Mouse (Mus musculus) kidney, postnatal 36 days (tissue): ENCODE measurements at regions not wholly inside any gene's neighbourhood (a gene's known extent, or its start where the extent isn't known, plus 50 kb on each side); places are given as distances from the start of the nearest gene placed in this dataset.
A peak's percentile ranks its signal among the peaks of the same experiment; 100 is the strongest.

Experiments used
- DNase-seq, 2 experiments: peaks; one replicate each; pipeline ENCODE4 v3.0.0; 2021 to 2022; ENCODE audit warnings: mixed read lengths in 2 of 2

DNA sequence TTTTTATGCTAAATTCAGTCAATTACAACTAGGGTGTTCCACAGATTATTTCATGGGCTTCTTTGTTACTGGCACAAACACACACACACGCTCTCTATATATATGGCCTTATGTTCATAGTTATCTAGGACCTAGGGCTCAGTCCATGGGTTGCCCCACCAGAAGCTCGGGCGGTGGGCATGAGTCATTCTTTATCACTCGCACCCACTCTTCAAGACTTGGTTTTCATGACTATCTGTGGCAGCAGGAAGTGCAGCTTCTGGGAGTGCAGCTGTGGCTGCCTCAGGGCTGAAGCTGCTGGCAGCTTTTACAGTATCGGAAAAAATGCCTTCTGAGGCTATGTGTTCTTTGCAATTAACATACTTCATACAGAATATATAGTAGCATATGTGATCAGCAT lies 198.7 kb downstream of the Ipo11 start:
- DNase-seq, result no peak

DNA sequence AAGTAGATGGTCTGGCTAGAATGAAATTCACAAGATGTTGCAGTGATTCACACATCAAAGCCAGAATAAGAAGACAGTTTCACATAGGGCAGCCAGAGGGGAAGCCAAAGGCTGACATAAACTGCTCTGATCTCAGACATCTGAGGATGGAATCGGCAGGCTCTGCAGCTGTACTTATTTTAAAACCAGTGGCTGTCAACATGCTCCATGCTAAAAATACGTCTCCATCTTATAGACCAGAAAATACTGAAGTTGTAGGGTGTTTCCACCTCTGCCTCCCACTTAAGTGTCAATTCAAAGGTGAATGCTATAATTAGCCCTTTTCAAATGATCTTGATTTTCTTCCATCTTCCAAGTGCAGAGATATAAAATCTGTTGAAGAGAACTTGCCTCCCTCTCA lies 202.4 kb downstream of the Ipo11 start:
- no peak for DNase-seq

DNA sequence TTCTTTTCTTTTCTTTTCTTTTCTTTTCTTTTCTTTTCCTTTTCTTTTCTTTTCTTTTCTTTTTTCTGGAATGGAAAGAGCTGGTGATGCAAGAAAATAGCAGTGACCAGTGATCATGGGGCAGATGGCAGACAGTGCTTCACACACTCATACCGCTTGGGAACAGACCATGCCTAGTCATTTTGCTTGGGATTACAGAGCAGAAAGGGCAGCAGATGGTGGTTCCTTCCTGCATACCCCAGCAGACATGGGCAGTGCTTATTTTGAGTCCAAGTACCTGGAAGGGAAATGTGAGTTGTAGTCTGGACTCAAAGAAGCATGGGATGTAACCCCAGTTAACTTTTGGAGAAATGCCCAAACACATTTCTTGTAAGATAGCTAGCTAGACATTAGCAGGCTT lies 203.9 kb downstream of the Ipo11 start:
- no peak for DNase-seq

DNA sequence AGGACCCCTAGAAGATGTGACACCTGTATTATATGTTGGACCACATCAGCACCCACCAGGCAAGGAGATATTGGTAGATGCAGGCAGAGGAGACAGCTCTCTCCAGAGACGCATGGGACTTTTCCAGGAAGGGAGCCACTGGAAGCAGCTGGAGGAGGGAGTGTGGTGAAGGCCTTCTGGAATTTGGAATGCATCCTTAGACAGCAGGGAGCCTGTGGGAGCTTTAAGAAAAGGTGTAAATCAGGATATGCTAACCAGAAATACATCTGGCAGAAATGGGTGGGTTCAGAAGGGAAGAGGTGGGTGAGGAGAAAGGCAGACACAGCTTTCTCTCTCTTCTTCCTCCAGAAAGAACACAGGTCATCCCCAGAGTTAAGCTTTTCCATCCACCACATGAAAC lies 213.4 kb downstream of the Ipo11 start:
- no peak for DNase-seq

DNA sequence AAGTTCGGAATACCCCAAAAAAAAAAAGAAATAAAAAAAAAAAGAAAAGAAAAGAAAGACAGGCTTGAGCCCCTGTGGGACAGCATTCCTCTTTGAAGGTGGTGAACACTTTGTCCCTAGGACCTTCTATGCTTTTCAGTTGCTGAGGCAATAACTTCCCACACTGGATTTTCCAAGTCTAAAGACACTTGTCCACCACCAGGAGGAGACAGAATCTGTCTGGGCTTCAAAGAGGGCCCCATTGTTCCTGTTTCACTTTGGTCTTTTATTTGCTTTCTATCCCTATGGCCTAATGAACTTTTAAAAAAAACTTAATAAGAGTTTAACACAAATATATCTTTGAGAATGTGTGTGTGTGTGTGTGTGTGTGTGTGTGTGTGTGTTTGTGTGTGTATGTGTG lies 215.6 kb downstream of the Ipo11 start:
- no peak for DNase-seq

DNA sequence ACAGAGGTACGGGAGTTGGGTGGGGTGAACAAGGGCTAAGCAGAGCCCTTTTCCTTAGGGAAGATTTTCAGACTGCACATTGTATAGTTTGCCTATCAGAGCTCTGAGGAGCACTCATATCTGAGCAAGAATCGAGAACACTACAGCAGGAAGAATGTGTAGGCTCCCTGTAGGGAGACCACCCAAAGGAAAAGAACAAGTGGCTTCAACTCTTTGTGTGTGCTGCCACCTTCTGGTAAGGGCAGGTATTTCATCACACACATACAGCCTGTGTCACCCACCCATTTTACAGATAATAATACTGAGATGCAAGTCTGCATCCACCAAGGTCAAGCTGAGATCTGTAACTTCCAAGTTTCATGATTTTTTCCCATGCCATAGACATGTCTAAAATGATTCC lies 221.0 kb downstream of the Ipo11 start:
- DNase-seq, result peak in 1 of 2 experiments; percentile 60

DNA sequence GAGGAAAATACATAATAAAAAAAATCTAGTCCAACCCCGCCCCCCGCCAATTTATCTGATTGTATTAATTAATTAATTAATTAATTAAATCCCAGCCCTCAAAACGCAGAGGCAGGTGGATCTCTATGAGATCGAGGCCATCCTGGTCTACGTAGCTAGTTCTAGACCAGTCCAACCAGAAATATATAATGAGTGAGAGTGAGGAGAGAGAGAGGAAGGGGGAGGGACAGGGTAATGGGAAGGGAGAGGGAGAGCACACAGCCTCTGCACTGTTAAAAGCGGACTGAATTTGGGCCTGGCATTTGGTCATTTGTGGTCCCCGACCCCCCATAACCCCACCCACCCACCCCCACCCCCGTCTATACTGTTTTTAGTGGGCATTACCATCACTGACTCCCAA lies 221.5 kb downstream of the Ipo11 start:
- no peak for DNase-seq

DNA sequence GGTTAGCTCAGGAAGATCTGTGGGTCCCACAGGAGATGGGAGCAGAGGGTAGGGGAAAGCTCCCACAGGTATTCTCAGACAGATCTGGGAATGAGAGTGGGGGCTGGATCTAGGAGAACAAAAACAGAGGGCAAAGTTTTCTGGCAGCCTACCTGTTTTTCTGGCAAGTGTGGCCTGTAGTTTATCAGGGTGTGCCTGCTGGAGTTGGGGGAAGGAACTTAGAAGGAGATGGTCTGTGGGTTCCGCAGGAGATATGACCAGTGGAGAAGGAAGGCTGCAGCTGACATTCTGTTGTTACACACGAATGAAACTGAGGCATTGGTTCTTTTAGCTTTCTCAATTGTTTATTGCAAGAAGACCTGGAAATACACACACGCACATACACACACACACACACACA lies 226.2 kb downstream of the Ipo11 start:
- DNase-seq, result no peak

DNA sequence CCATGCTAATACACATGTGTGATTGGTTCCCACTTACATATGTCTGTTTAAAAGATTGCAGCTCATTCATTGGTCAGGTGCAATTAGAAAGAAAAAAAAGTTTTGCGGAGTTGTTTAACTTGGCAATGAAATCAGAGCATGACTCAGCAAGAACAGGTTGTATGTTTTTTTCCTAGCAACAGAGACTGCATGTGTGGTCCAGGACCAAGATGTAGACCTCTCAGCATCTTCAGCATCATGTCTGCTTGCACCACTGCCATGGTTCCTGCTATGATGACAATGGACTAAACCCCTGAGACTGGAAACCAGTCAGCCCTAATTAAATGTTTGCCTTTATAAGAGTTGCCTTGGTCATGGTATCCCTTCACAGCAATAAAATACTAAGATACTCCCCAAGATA lies 236.4 kb downstream of the Ipo11 start:
- DNase-seq, result no peak

DNA sequence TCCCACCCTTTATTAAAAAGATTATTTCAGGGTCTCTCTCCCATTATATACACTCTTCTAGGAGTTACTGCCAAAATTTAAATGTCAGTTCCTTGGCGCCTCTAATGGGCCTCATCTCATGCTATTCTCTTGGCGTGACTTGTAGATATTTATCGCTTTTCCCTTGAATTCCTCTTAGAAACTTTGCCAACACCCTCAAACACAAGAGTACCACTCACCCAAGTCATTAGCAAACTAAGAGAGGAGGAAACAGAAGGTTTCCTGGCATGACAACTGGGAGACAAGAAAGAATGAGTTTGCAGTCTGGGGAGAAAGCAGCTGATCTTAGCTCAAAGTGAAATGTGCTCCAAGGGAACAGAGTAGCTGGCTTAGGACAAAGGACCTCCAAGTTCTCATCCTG lies 236.8 kb downstream of the Ipo11 start:
- DNase-seq, result peak in 1 of 2 experiments; percentile 4

DNA sequence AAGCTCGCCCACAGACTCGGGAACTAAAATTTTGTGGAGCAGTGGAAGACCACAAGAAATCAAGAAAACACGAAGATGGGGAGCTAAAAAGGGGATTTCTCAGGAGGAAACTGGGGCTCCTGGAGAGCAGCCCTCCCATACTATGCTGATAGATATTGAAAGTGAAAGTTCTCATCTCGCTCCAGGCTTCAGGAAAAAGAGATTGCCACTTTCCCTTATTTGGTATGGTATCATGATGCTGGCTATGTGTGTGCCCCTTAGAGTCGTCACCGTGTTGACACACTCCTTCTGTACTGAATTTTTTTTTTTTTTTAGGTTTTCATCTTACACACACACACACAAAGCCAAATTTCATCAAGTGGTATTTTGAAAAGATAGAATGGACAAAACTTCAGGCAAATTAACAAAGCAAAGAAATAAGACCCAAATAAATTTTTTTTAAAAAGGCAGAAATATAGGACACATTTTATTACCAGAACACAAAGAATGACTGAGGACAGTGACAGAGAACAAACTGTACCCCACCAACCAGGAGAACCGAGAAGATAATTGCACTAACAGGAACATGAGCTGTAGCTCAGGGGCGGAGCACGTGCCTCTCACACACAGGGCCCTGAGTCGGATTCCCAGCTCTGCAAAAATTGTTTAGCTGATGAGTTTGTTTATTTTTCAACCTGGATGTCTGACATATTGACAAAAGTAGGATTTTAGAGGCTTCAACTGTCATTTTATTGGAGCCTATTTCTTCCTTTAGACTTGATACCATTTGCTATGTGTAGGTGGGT lies 244.8 kb downstream of the Ipo11 start:
- DNase-seq, result no peak

DNA sequence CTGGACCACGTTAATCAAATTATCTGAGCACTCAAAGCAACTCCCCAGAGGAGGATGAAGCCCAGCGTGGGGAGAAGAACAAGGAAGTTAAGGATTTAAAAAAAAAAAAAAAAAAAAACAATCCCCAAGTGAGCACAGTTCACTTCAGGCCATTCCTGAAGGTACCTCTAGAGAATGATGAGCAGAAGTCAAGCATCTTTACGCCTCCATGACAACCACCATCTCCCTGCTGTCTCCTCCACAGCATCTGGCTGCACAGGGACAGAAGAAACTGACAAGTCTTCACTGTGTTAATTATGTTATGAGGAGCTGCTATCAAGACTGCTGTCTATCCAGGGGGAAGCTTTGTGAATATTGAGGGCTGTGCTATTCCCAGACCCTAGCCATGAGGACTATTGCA lies 246.6 kb downstream of the Ipo11 start:
- no peak for DNase-seq

DNA sequence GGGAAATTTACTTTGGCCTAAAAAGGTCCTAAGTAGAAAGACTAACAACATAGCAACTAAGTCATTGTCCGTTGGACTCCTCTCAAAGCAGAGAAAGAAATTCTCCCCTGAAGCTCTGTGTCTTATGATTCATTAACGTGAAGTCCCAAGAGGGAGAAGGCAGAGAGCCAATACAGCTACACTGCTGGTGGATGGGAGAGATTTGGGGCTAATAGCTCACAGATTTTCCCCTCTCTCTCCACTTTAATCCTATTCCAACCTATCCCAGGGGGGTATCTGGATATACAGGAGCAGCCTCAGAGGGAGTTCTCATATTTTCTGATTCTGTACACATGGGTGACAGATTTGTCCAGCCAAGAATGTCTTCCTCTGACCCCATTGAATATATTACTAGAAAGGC lies 247.1 kb downstream of the Ipo11 start:
- DNase-seq, result no peak

DNA sequence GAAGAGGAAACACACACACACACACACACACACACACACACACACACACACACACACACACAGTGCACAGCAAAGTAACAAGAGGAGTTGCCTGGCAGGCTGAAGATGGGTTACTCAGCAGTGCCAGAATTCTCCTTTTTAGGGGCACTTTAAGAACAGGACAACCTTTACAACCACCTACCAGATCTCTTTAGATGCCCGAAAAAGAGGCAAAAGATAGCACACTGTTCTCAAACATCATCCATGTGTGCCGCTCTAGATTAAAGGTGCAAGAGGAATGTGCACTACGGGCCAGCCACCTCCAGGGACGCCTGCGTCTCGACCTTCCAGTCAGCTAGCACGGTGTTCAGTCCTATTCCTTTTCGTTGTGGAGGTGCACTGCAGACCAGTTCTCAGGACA lies 247.7 kb downstream of the Ipo11 start:
- no peak for DNase-seq

DNA sequence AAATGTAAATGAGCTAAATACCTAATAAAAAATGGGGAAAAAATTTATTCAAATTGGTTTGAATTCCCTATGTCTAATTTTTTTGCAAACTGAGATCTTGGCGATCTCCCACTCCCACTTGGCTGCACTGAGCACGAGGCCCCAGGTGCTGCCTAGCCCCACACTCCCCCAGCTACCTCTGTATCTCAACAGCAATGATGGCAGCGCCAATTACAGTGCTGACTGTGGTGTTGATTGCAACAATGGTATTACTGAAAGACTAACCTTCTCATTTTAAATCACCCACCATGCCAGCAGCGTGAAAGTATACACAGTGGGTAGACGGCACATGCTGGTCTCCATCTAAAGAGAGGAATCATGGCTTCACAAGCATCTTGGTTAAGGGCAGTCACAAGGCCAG lies 267.1 kb downstream of the Ipo11 start:
- DNase-seq, result no peak

DNA sequence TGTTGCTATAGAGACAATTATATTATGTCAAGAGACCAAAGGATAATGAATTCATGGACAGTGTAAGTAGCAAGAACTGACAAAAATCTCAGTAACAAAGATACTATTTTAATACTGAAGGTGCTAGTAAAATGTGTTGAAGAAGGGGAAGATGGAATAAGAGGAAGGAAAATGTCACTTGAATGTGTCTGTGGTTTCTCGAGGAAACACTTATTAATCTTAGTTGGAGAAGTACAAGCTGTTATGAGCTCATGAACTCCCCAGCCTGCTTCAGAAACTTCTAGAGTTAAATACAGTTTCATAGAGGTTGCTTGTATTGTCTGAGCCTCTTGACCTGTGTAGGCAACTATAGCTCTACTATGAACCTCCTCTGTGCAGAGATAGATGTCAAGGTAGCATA lies 274.6 kb downstream of the Ipo11 start:
- DNase-seq, result no peak

DNA sequence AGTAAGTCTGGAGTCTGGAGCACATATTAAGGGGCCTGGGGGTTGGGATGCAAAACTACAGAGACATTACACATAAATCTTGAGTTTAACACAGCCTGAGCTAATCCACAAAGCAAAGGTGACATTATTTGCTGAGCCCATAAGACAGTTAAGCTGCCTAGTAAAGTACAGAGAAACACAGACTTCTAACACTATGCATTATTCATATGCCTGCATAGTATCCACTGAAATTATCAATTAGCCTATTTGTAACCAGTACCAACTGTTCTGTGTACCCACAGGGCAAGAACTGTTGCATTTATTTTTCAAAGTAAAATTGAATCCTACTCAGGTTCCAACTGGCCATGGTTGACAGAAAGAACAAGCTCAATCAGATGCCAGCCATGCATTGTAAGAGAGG lies 287.4 kb downstream of the Ipo11 start:
- DNase-seq, result no peak

DNA sequence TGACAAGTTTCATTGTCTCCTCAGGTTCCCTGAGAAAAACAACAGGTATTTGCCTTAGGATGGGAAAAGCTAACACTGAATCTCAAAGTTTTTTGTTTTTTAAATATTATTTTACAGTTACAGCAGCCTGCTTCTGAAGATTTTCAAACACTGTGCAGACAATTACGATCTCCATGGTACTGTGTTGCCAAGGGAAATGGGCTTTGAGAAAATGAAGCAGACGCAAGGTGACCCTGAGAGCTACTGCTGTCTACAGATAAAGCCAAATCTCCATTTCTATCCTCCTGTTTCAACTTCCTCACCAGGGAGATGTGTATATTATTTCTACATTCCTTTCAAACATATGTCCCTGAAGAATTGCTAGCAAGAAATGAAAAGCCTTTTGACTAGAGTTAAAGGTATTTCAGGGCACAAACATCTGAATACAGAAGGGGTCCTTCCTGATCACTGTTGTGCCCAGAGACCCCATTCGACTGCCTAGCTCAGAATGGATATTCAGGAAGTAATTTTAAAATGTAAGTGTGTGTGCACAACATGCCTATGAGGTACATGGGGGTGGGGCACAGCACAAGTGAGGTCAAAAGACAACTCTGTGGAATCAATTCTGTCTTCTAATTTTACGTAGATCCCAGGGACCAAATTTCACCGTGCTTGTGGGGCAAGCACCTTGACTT lies 293.3 kb downstream of the Ipo11 start:
- DNase-seq, result no peak

DNA sequence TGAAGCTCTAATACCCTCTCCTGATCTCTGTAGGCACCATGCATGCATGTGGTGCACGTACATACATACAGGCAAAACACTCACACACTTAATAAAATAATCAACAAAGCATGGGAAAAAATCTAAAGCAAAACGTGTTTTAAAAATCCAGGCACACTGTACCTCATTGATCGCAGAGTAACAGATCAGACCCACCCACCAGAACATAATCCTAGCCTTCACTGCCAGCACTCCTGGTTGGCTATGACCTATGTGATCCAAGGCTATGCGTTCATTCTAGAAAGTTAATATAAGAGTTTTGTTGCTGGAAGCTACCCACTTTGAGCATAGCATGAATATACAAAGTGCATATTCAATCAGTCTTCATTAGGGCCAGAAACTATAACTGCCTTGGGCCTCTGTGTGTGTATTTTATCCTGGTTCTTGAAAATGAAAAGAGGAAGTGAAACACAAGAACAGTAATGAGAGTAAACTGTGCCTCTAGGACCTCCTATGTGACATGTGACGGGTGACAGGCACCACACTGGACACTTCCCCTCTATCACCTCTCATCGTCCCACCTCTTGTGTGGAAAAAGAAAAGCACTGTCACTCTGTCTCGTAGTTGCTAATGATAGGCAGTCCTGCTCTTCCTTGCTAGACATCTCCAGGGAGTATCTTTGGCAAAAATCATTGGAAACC lies 297.9 kb downstream of the Ipo11 start:
- DNase-seq, result no peak

DNA sequence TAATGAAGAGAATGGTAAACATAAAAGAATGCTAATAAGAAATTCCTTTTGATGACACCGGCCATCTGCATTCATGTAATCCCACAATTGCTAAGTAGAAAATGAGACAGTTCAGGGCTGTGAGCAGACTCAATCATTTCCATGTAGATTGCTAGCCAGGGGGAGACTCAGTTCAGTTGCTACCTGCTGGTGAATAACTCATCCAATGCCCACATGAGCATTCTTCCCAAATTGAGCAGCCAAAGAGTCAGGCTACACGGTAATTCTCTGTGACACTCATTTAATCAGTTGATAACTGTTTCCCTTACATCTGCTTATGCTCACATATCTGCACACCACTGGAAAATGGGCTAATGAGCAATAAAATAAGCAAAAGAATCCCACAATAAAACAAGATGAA lies 345.0 kb downstream of the Ipo11 start:
- no peak for DNase-seq

DNA sequence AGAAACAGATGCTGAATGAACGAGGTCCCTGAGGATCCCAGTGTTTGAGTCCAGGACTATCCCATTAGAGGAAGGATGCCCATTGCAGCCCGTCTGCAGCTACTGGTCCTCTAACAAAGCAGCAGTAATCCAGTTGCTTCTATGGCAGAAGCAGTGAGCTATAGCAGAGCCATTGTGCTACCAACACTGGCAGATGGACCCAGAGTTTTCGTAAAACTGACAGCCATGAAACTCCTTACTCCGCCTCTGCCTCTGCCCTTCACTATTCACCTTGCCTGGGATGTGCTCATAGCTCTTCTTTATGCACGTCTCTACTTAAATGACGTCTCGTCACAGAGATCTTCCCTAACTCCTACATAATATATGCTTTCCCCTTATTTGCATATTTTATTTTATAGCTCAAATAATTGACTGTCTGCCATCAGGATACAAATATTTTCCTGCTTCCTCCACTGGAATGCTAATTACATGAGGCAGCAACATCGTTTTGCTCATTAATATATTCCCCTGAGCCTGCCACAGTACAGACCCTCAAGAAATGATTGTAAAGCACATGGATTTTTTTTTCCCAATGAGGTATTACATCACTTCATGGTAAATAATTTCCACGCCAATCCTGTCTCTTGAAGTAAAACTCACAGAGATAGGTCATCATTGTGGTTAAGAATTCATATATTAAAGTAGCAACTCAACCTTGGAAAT lies 368.9 kb downstream of the Ipo11 start:
- no peak for DNase-seq

DNA sequence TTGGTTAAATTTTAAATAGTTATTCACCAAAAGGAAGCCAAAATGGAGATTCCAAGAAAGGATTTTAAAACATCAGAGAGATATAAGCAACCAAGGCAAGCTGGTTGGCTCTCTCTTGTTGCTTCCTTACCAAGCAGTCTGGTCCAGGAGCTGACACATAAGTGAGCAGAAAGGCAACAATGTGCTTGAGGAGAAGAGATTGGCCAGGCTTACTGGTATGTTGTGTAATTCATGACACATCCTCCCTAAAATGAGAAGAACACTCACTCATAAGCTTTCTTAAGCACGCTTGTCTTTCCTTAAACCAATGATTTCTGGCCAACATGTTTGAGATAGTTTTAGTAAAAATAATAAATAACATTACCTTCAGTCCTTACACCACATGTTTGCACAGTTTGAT lies 374.2 kb downstream of the Ipo11 start:
- DNase-seq, result no peak

DNA sequence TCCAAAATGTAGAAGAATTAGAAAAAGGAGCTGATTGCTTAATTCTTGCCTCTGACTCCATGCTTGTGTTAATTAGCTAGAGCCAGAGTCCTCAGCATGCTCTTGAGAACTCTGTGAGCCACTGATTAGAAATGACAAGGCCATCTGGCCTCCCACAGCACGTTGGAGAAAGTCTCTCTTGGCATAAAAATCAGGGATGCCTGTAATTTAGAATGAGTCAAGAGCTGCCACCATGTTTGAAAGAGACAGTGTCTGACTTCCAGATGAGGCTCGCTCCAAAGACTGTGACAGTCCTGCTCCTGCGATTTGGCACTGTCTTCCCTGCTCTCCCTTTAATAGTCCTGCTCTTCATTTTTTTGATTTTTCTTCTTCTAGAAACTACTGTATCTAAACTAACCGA lies 374.6 kb downstream of the Ipo11 start:
- no peak for DNase-seq
